Mouse (Mus musculus) midbrain, embryonic 14.5 days (tissue): Measurements from ENCODE around the gene Gm6020. TPM values are rescaled to one million over a fixed set of nuclear protein-coding genes. Genes with fewer than 3 reads are reported as not detected.
"Not testable (repeated sequence)": the region's sequence is repeated elsewhere in the genome, so short reads cannot be mapped to it uniquely, and the experiment has no call there.

Source experiments
- ATAC-seq: fragments of 200-750 bp; cut with Nextera tagmentation; 2 replicates; pipeline ENCODE4 v1.8.0; 2017; ENCODE audit warnings: moderate number of reproducible peaks, moderate library complexity; ENCODE audit not compliant: low FRiP score, low TSS enrichment
- DNase-seq: peaks from one replicate; pipeline ENCODE4 v3.0.0-alpha.2; 2015
- H3K27ac ChIP-seq: fragments of 300-500 bp; sonication (generic); replicated peaks from 2 replicates; pipeline ENCODE4 v1.5.1; 2014; ENCODE audit warnings: mild to moderate bottlenecking, low read depth, low read length, moderate library complexity
- H3K27me3 ChIP-seq: fragments of 300-500 bp; sonication (generic); 2 replicates; pipeline ENCODE4 v1.6.1; 2014; ENCODE audit warnings: low read length, control low read depth, mixed read lengths; ENCODE audit not compliant: control insufficient read depth, insufficient read depth
- H3K36me3 ChIP-seq: fragments of 300-500 bp; sonication (generic); 2 replicates; pipeline ENCODE4 v1.6.1; 2014; ENCODE audit warnings: low read length, control low read depth; ENCODE audit not compliant: control insufficient read depth, insufficient read depth
- H3K4me1 ChIP-seq: fragments of 300-500 bp; sonication (generic); 2 replicates; pipeline ENCODE4 v1.6.1; 2014; ENCODE audit warnings: mild to moderate bottlenecking, antibody characterized with exemption, low read length, control low read depth; ENCODE audit not compliant: control insufficient read depth, insufficient read depth
- H3K4me2 ChIP-seq: fragments of 300-500 bp; sonication (generic); 2 replicates; pipeline ENCODE4 v1.6.1; 2014; ENCODE audit warnings: mild to moderate bottlenecking, low read length, moderate library complexity
- H3K4me3 ChIP-seq: fragments of 300-500 bp; sonication (generic); replicated peaks from 2 replicates; pipeline ENCODE4 v1.5.1; 2014; ENCODE audit warnings: low read depth, low read length
- H3K9ac ChIP-seq: fragments of 300-500 bp; sonication (generic); replicated peaks from 2 replicates; pipeline ENCODE4 v1.6.1; 2014; ENCODE audit warnings: mild to moderate bottlenecking, low read length, moderate library complexity
- H3K9me3 ChIP-seq: fragments of 300-500 bp; sonication (generic); 2 replicates; pipeline ENCODE4 v1.6.1; 2016; ENCODE audit warnings: low read length, control low read depth, mixed read lengths; ENCODE audit not compliant: control insufficient read depth
- WGBS: fragments of 180-500 bp; shearing (Covaris S2); extraction: QIAGEN DNeasy Blood & Tissue Kit; methylation state at CpG from one replicate; pipeline ENCODE4 v1.1.7; 2014; 5-methylcytosine and 5-hydroxymethylcytosine counted together
- polyA plus RNA-seq: library from polyadenylated mRNA; unstranded; fragments of >200 nt; fragmentation: Nextera tagmentation; extraction: Ambion mirVana; gene quantifications from 2 replicates; pipeline ENCODE4 v1.2.1, GENCODE M21; 2014

Gm6020 gene
- polyA plus RNA-seq, 1 experiment from 2014 or later = not detected

DNA sequence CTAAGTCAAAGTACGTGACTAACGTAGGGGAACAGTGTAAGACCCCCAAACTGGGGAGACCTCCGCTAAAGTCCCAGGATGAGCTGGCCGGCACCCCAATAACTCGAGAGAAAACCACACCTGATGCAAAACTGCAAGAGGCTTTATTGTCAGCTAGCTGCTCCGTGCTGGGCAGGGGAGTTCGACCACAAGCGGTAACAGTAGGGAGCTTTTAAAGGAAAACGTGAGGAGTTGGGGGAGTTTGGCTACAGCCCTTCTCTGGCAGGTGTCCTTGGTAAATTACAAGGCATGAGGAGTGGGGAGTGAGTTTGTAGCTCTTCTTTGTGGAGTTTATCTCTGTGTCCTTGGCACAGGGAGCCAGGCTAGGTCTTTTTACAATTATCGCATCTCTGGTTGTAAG lies 16.1 kb downstream of the Gm6020 start:
- ATAC-seq = no peak
- Histone ChIP-seq H3K4me1 (no peaks in the 10 kb centered on the region), H3K36me3 (no peaks in the 10 kb centered on the region), H3K4me2 (no peak overlapping the region), H3K9me3 (no peaks in the 10 kb centered on the region), H3K27ac (no peak overlapping the region), H3K4me3 (no peak overlapping the region), H3K9ac (no peak overlapping the region), H3K27me3 (no peaks in the 10 kb centered on the region)
- WGBS = 22% methylated on average over 10 of the region's 10 CpGs
- DNase-seq = peak; percentile 37

DNA sequence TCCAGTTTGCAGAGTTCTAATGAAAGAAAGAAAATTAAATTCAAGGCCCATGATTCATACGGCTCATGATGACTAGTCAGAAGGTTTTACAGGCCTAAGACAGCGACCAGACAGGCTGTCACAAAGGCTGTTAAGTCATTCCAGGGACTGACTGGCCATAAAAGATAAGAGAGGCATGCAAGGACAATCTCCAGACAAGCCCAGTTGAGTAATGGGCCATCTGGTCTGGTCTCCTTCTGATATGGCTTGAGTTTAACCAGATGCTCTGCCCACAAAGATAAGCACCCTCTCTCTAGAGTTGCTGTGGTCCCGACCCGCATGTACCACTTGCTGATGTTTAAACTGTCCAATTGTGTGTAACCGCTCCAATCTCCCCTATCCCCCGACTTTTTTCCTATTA lies 23.8 kb downstream of the Gm6020 start:
- H3K9ac ChIP-seq, H3K36me3 ChIP-seq, DNase-seq, H3K27ac ChIP-seq, H3K4me3 ChIP-seq, H3K4me2 ChIP-seq, ATAC-seq, H3K27me3 ChIP-seq, H3K9me3 ChIP-seq, H3K4me1 ChIP-seq: not testable (repeated sequence)
- 86% methylated on average over 6 of the region's 6 CpGs for WGBS

DNA sequence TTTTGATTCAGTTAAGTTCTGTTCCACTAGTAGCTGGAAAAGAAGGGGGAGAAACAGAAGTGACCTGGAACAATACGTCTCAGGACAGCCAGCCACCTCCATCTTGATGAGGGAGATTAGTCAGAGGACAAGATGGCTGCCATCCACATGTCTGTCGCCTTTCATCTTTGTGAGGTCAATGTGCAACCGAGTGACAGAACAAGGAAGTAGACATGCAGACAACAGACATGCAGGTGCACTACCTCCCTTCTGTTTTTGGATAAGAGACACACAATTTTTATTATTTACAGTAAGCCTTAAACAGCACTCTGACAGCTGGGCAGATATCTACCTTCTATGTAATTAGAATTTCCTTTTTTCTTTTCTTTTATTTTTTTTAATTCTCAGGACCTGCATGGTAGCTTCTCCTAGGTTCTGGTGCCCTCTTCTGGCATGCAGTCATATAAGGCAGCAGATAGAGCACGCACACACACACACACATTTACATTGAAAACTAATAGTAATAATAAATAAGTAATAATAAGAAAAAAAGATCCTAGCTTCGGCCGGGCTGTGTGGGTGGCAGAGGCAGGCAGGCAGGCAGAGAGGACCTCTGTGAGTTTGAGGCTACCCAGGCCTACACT lies 40.1 kb downstream of the Gm6020 start:
- no peak overlapping the region for H3K9ac ChIP-seq
- H3K36me3 ChIP-seq = no peaks in the 10 kb centered on the region
- 0 out of 2 replicates have a peak, but pooled peaks cover 5% of the 10 kb centered on the region for H3K4me1 ChIP-seq
- no peak overlapping the region for H3K4me3 ChIP-seq
- H3K9me3 ChIP-seq = no peaks in the 10 kb centered on the region
- H3K27me3 ChIP-seq = no peaks in the 10 kb centered on the region
- H3K27ac ChIP-seq = no peak overlapping the region
- WGBS = 94% methylated on average over 6 of the region's 6 CpGs
- H3K4me2 ChIP-seq = no peak overlapping the region
- ATAC-seq (no peak), DNase-seq (peak; percentile 2)

DNA sequence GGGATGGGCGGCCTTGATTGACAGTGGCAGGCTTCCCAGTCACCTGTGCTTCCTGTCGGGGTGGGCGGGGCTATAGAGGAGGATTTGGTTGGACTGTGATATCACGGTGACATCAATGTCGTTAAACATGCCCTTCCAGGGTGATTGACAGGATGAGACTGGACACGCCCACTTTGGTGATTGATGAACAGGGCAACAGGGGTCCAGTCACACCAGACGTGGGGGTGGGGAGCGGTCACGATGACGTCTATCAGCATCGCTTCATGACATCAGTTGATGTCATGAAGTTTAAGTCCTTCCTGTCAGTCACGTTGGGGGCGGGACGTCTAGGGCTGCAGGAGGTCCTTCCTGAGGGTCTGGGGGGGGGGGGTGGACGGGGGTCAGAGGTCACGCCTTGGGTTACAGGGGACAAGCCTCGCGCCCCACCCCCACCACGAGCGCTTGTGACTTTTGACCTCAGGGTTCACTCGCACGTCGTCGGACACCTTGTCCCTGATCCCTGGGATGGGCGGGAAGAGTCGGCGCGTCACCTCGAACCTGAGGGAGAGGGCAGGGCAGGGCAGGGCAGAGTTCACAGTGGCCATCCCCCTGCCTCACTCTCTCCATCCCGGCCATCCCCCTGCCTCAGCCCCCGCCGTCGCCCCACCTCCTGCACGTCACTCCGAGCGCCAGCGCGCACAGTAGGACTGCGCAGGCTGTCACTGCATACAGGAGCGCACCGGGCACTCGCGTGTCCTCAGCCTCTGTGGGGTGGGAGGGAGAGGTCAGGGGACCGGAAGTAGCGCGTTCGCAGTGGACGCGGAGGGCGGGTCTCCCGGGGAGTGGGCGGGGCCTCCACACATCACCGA lies 41.2 kb downstream of the Gm6020 start:
- H3K4me3 ChIP-seq = peak overlapping the region; percentile 55
- no peaks in the 10 kb centered on the region for H3K9me3 ChIP-seq
- no peaks in the 10 kb centered on the region for H3K27me3 ChIP-seq
- H3K9ac ChIP-seq = no peak overlapping the region
- H3K36me3 ChIP-seq = no peaks in the 10 kb centered on the region
- ATAC-seq (peak; percentile 3; the same call in 1 of the 2 replicates), DNase-seq (peak; percentile 21)
- H3K4me2 ChIP-seq = peak overlapping the region; percentile 55
- H3K4me1 ChIP-seq = 0 out of 2 replicates have a peak, but pooled peaks cover 5% of the 10 kb centered on the region
- H3K27ac ChIP-seq = peak overlapping the region; percentile 93; the same call in 1 of the 2 replicates
- 29% methylated on average over 53 of the region's 53 CpGs for WGBS

DNA sequence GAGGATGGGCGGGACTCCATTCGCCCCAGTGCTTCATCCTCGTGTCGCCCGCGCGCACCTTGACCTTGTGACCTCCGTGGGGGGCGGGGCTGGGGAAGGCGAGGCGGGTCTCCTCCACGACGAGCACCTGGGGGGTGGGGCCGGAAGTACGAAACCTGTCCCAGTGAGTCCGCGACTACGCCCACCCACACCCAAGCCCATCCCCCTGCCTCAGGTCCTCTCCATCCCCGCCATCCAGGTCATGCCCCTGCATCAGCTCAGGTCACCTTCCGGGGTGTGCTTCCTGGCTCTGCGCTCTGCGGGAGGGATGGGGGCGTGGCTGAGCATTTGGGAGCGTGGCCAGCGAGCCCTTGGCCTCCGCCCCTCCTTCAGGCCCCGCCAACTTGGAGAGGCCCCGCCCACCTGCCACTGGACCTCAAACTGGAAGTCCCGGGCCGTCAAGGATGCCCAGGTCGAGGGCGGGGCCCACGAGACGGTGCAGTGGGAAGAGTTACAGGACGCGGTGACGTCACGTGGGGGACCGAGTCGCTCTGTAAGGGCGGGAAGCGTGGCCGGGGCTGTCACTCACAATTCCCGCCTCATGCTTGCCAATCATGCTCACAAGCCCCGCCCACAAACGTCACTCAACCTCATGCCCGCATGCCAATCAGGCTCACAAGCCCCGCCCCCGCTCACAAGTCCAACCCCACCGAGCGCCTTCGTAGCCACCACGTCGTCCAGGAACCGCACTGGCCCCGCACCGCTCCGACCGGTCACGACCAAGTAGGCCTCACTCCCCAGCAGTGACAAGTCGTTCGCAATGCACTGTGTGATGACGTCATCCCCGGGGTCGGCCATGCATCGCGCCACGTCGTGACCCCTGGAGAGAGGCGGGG lies 42.1 kb downstream of the Gm6020 start:
- Histone ChIP-seq H3K4me1 (0 out of 2 replicates have a peak, but pooled peaks cover 5% of the 10 kb centered on the region), H3K36me3 (no peaks in the 10 kb centered on the region), H3K4me2 (peak overlapping the region; percentile 55), H3K4me3 (peak overlapping the region; percentile 55), H3K9me3 (no peaks in the 10 kb centered on the region), H3K27me3 (no peaks in the 10 kb centered on the region), H3K27ac (peak overlapping the region; percentile 93), H3K9ac (peak overlapping the region; percentile 42; the same call in 1 of the 2 replicates)
- WGBS = 8% methylated on average over 70 of the region's 70 CpGs
- peak; percentile 96 for DNase-seq
- ATAC-seq = peak; percentile 66

DNA sequence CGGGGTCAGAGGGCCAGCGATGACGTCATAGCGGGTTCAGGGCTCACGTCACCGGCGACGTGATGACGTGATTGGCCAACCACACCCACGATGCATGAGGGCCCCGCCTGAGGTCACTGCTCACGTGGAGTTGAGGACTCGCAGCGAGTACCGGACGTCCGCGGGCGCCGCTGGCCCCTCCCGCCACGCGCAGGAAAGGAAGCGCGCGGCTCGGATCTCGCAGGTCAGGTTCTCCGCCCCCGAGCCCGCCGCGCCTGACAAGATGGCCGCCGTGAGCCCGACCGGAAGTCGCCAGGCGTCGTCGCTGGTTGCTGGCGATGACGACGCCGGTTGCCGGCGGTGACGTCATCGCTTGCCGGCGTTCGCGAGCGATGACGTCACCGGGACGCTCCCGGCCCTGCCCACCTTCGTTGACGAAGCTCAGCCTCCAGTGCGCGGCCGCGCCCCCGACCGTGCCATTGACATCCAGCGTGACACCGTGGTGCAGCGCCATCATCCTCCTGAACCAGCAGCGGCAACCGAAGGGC lies 42.8 kb downstream of the Gm6020 start:
- ATAC-seq = peak; percentile 51
- WGBS = 3% methylated on average over 71 of the region's 71 CpGs
- Histone ChIP-seq H3K9me3 (no peaks in the 10 kb centered on the region), H3K27ac (peak overlapping the region; percentile 93), H3K4me2 (peak overlapping the region; percentile 55), H3K27me3 (no peaks in the 10 kb centered on the region), H3K9ac (peak overlapping the region; percentile 37; the same call in 1 of the 2 replicates), H3K4me1 (0 out of 2 replicates have a peak, but pooled peaks cover 5% of the 10 kb centered on the region), H3K4me3 (peak overlapping the region; percentile 55), H3K36me3 (no peaks in the 10 kb centered on the region)
- DNase-seq = peak; percentile 94

DNA sequence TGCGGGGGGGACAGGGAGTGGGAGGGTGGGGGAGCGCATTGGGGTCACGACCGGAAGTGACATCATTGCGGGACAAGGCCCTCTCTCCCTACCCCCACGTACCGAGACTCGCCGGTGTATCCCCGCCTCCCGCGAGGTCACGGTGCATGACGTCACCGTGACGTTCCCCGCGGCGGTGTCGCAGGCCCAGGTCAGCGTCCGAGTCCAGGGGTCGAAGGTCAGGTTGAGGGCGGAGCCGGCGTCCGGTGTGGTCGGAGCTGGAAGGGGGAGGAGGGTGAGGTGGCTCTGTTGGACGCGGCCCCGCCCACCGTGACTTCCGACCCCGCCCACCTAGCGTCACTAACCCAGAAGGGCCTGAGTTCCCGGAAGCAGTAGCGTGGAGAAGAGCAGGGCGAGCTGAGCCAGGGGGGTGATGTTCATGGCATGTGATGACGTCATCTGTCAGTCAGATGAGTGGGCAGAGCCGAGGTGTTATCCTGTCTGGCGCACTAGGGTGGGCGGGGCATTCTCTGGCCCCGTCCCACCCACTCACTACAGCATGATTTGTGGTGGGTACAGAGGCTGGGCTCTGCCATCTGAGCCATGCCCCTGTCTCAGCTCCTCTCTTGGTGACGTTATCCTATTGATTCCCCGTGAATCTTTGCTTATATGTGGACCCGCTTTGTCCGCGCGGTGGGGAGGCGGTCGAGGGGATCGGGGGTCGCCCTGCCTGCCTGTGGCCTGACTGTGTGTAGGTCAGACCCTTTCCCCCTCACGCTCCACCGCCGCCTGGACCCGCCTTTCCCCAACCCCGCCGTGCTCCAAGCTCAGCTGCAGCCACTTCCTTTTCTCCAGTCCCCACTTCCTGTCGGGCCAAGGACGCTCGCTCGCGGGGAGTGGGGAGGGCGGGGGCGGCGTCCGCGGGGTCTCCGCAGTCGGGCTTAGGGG lies 43.5 kb downstream of the Gm6020 start:
- WGBS = 3% methylated on average over 71 of the region's 71 CpGs
- Histone ChIP-seq H3K9me3 (no peaks in the 10 kb centered on the region), H3K27me3 (no peaks in the 10 kb centered on the region), H3K9ac (peak overlapping the region; percentile 40), H3K4me1 (0 out of 2 replicates have a peak, but pooled peaks cover 5% of the 10 kb centered on the region), H3K36me3 (no peaks in the 10 kb centered on the region), H3K4me3 (peak overlapping the region; percentile 55), H3K4me2 (peak overlapping the region; percentile 55), H3K27ac (peak overlapping the region; percentile 93)
- DNase-seq = peak; percentile 94
- peak; percentile 88 for ATAC-seq
